Mouse (Mus musculus) leukemia stem cell, adult 10-12 weeks (primary cell): ENCODE measurements around the gene Vmn2r27. TPM values are rescaled to one million over a fixed set of nuclear protein-coding genes. Genes with fewer than 3 reads are reported as not detected.

ENCODE experiments used
- polyA plus RNA-seq: library from polyadenylated mRNA; stranded (reverse); fragments of >175 nt; gene quantifications from 2 replicates; pipeline ENCODE4 v1.2.3, GENCODE M21; 2012; ENCODE audit warnings: low replicate concordance

Gene Vmn2r27
- polyA plus RNA-seq: not detected in 2 replicates

GRCm38 (mm10) chr6:124231756-124232155 lies at the start of gene Vmn2r27:
Vmn2r27 (minus strand) TSS chr6:124231856.

Other genes with a start within 250 kb of the Vmn2r27 start
- gene Vmn2r26, start 207.3 kb downstream of the Vmn2r27 start, polyA plus RNA-seq: 0.02 TPM in 1 of 2 replicates, not detected in the other
- 0.46 and 0.76 TPM in 2 replicates for gene Cd163, start 72.8 kb upstream of the Vmn2r27 start, polyA plus RNA-seq
- gene Pex5, start 183.2 kb upstream of the Vmn2r27 start, polyA plus RNA-seq: 8.5 and 12.0 TPM in 2 replicates
- 8.9 and 16.4 TPM in 2 replicates for gene Clstn3, start 232.9 kb upstream of the Vmn2r27 start, polyA plus RNA-seq